Mouse (Mus musculus) left cerebral cortex, adult 11 months (tissue): Measurements from ENCODE around the gene Ppm1h.
"Not testable (repeated sequence)": the region's sequence is repeated elsewhere in the genome, so short reads cannot be mapped to it uniquely, and the experiment has no call there.

Source experiments
- DNase-seq: peaks from one replicate; pipeline ENCODE4 v3.0.0; 2022; ENCODE audit warnings: low spot score

The Ppm1h gene

GRCm38 (mm10) chr10:122900466-122900865 lies 221.9 kb downstream of the Ppm1h start:
- DNase-seq, result no peak

GRCm38 (mm10) chr10:122901379-122901778 lies 222.8 kb downstream of the Ppm1h start:
- DNase-seq, result no peak

GRCm38 (mm10) chr10:122909406-122910032 lies 231.0 kb downstream of the Ppm1h start:
- no peak for DNase-seq

- no peak for DNase-seq
Observed at GRCm38 (mm10) chr10:122910798-122911225, 232.2 kb downstream of the Ppm1h start.

- DNase-seq, result no peak
Observed at GRCm38 (mm10) chr10:122911668-122912067, 233.1 kb downstream of the Ppm1h start.

- DNase-seq, result no peak
Observed at GRCm38 (mm10) chr10:122912086-122912690, 233.6 kb downstream of the Ppm1h start.

- peak; percentile 66 for DNase-seq
Observed at GRCm38 (mm10) chr10:122912701-122913368, 234.3 kb downstream of the Ppm1h start.

- no peak for DNase-seq
Observed at GRCm38 (mm10) chr10:122913393-122913792, 234.8 kb downstream of the Ppm1h start.

- DNase-seq, result no peak
Observed at GRCm38 (mm10) chr10:122915905-122916304, 237.3 kb downstream of the Ppm1h start.

- DNase-seq, result no peak
Observed at GRCm38 (mm10) chr10:122917648-122918324, 239.2 kb downstream of the Ppm1h start.

GRCm38 (mm10) chr10:122918325-122918694 lies 239.7 kb downstream of the Ppm1h start:
- DNase-seq, result no peak

- DNase-seq, result no peak
Observed at GRCm38 (mm10) chr10:122918754-122919153, 240.2 kb downstream of the Ppm1h start.

- DNase-seq, result no peak
Observed at GRCm38 (mm10) chr10:122919416-122919815, 240.9 kb downstream of the Ppm1h start.

GRCm38 (mm10) chr10:122920218-122920795 lies 241.7 kb downstream of the Ppm1h start:
- DNase-seq, result no peak

- DNase-seq, result no peak
Observed at GRCm38 (mm10) chr10:122922226-122922625, 243.7 kb downstream of the Ppm1h start.

- not testable (repeated sequence) for DNase-seq
Observed at GRCm38 (mm10) chr10:122924571-122924970, 246.0 kb downstream of the Ppm1h start.

GRCm38 (mm10) chr10:122926275-122926674 lies 247.7 kb downstream of the Ppm1h start:
- DNase-seq, result no peak

- DNase-seq, result no peak
Observed at GRCm38 (mm10) chr10:122930520-122930919, 252.0 kb downstream of the Ppm1h start.

GRCm38 (mm10) chr10:122931193-122931832 lies 252.8 kb downstream of the Ppm1h start:
- peak; percentile 57 for DNase-seq

GRCm38 (mm10) chr10:122931851-122932550 lies 253.4 kb downstream of the Ppm1h start:
- no peak for DNase-seq
